Mouse (Mus musculus): ENCODE results near the gene Zp3.

Gene Zp3

DNA sequence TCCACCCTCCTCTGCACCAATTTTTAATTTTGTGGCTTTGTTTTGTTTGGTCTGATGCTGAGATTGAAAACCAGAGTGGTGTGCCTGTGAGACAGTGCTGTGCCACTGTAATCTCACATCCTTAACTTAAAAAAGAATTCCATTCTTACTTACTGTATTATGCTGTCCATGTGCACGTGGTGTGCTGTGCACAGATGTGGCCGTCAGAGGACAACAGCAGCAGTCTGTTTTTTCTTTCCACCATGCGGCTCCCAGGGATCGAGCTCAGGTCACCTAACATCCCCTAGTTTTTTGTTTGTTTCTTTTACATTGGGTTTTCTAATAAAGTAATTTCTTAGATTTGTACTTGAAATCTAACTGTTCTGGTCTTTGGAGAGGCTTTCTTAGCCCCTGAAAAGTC lies 24.6 kb downstream of the Zp3 start:
- no peak for DNase-seq (ENCODE audit: low spot score)

- DNase-seq (ENCODE audit: low spot score): no peak
Measured at GRCm38 (mm10) chr5:136007745-136008144, 27.8 kb downstream of the Zp3 start.

DNA sequence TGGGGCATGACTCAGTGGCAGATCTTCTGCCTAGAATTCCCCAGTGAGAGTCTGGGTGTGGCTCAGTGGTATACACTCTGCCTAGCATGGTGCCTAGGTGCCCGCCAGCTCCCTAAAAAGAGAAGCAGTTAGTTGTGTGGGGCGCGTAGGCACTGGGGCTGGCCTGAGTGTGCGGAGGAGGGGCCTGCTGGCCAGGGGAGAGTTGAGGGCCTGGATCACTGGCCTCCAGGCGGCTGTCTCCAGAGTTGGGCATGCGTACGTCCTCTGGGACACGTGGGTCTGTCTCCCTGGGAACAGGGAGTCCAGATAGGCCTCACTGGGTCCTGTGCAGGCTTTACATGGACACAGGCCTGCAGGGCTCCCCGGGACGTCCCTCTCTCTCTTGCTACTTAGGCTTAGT lies 35.0 kb downstream of the Zp3 start:
- DNase-seq (ENCODE audit: low spot score): no peak

GRCm38 (mm10) chr5:136015586-136015985 lies 35.7 kb downstream of the Zp3 start:
- no peak for DNase-seq (ENCODE audit: low spot score)

DNA sequence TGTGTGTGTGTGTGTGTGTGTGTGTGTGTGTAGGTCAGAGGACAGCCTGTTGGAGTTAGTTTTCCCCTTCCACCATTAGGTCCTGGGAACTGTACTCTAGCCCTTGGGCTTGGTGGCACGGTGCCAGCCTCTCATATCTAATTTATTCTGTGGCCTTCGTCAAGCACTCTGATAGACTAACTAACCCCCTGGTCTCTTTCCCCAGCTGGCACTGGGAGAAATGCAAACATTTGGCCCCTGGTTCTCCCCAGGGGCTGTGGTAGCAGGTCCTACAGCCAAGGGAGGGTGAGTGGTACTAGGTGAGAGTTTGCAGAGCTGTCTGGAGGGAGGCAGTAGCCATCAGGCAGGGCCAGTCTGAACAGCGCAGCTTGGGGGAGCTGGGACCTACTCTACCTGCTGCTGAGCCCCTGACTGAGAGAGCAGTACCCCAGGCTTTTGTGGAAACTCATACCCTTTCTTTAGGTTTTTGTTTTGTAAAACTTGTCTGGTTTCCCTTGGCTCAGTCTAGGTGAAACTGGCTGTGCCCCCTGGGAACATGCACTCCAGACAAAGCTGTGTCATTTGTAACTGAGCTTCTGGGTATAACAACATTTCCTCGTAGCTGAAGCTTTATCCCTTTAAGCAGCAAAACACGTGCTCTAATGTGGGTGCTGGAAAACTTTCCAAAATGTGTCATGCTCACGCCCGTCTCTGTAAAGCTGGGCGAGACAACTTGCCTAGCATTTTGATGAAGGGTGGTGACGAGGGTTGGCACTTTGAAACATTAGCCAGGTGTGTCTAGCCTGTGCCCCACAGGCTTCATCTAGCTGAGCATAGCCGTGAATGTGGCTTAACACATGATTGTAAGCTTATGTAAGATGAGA lies 36.3 kb downstream of the Zp3 start:
- DNase-seq (ENCODE audit: low spot score): no peak

DNA sequence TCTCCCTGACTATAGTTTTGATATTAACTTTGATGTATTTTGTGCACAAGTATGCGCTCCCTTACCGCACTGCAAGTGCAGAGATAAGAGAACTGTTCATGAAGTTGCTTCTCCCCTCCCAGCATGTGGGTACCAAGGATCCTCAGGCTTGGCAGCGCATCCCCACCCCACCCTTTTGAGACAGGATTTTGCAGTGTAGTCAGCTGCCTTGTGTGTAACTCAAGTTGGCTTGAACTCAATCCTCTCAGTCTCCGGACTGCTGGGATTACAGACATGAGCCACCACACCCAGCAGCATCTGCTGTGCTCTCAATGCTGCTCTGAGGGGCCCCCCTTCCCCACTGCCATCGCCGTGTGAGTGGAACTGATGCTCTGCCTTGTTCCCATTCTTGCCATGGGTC lies 37.4 kb downstream of the Zp3 start:
- DNase-seq (ENCODE audit: low spot score): no peak

DNA sequence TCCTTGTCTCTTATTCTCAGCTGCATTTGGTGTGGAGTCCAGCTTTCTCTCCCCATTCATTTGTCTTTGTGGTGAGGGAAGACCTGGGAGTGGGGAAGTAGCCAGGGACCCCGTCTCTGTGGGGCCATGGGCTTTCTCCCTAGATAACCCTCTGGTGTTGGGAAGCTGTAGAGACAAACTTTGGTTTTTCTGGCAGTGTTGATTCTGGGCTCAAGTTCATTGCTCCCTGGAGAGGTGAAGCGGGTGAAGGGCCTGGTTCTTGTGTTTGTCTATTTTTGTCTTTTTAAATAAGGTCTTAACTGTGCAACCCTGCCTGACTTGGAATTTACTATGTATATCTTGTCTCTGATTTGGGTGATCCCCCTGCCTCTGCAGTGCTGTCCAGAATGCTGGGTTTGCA lies 38.8 kb downstream of the Zp3 start:
- DNase-seq (ENCODE audit: low spot score): no peak

DNA sequence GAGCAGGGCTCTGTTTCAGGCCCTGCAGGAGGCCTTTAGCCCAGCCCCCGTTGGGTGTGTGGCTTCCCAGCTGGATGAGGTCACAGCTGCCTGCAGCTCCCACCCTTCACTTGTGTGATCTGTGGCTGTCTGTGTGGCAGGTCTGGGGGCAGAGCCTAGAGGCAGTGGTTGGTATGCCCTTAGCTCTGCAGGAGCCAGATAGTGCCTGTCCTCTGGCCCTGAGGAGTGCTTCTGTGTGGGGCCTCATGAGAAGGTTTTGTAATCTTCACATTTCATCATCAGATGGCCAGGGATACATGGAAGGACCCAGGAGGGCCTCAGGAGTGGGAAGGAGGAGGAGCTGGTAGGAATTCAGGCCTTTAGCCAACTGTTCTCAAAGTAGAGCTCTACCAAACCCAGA lies 40.0 kb downstream of the Zp3 start:
- DNase-seq (ENCODE audit: low spot score): no peak

- DNase-seq (ENCODE audit: low spot score): no peak
Measured at GRCm38 (mm10) chr5:136025712-136026111, 45.8 kb downstream of the Zp3 start.

DNA sequence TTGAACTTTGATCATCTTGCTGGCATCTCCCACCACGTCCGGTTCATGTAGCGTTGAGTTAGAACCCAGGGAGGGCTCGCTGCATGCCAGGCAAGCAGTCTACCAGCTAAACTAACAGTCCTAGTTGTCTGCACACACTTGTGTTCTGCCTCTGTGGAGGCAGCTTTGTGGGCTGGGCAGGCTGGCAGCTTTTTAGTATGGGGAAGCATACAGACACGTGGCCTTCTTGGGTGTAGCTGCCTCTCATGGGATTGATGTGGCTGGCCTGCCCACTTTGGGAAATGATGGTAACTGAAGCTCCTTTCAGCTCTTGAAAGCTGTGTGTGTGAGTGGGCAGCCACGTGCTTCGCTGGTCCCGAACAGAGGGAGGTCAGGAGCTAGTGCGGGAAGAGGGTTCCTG lies 47.0 kb downstream of the Zp3 start:
- DNase-seq (ENCODE audit: low spot score): no peak

- no peak for DNase-seq (ENCODE audit: low spot score)
Measured at GRCm38 (mm10) chr5:136027612-136028311, 47.9 kb downstream of the Zp3 start.

DNA sequence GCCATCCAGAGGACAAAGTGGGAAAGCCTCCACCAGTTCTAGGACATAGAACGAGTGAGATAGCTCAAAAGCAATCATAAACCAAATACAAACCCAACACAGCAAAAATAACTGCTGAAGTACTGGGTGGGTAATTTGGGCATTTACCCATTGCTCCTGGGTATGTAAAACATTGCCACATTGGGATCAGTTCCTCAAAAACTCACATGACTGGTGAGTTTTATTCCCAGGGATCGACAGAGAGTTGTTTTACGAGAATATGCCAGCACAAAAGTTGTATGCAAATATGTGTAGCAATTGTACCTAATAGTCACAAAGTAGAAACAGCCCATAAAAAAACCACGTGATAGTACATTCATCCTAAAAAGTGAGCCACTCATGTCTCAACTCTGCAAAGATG lies 55.0 kb downstream of the Zp3 start:
- no peak for DNase-seq (ENCODE audit: low spot score)

DNA sequence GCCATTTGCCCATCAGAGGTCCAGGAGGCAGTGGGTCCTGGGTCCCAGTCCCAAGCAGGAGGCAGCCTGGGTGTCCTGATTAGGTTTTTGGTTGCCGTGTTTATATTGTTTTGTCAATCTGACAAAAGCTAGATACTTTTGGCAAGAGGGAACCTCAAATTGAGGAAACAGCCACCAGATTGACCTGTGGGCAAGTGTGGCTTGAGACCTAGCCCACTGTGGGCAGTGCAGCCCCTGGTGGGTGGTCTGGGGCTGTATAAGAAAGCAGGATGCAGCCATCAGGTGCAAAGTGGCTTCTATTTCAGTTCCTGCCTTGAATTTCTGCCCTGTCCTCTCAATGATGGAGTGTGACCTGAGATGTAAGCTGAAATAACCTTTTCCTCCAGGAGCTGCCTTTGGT lies 55.4 kb downstream of the Zp3 start:
- DNase-seq (ENCODE audit: low spot score): no peak

- no peak for DNase-seq (ENCODE audit: low spot score)
Measured at GRCm38 (mm10) chr5:136036667-136037066, 56.8 kb downstream of the Zp3 start.
